Comparison of ENCODE assay signal across 8 mouse cellular contexts in the genomic region with DNA sequence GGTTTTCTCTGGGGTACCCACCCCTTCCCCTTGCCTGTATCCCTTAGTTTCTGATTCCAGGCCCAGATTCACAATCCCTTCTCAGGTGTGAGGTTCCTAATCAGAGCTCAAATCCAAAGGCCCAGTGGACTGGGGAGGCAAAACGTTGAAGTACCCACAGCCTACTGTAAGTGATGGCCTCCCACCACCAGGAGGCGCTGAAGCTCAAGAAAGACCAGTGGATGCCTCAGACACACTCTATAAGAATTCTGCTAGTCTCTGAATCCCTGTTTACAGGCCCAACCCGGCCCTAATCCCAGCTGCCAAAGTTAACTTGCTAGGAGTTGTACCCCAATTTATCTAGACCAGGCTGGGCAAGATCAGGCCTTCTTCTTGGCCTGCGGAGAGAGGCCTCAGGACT. TPM values are rescaled to one million over a fixed set of nuclear protein-coding genes. Genes with fewer than 3 reads are reported as not detected.
DNase-seq lines count a peak whose midpoint lies in the region; ATAC-seq lines count a peak whose summit lies in the region.

No protein-coding gene starts in this region.

- H3K27ac ChIP-seq in intestine, embryonic 14.5 days (ENCODE audit: low read depth): no peak overlapping the region
- H3K27ac ChIP-seq in intestine, embryonic 16.5 days (ENCODE audit: low read length): no peak overlapping the region
- no peak overlapping the region for H3K27ac ChIP-seq in forebrain, embryonic 12.5 days

- no peak overlapping the region for H3K4me2 ChIP-seq in intestine, embryonic 14.5 days (ENCODE audit: low read length)
- no peak overlapping the region for H3K4me2 ChIP-seq in intestine, embryonic 16.5 days (ENCODE audit: low read depth, low read length)
- no peak overlapping the region for H3K4me2 ChIP-seq in forebrain, embryonic 12.5 days

- peaks cover 6% of the 10 kb centered on the region; the same call in 1 of the 2 replicates for H3K4me1 ChIP-seq in intestine, embryonic 14.5 days (replicated peaks; ENCODE audit: control insufficient read depth, insufficient read depth, low read length)
- H3K4me1 ChIP-seq in intestine, embryonic 16.5 days (ENCODE audit: control insufficient read depth, insufficient read depth, low read length): peaks cover 8% of the 10 kb centered on the region
- H3K4me1 ChIP-seq in forebrain, embryonic 12.5 days: peaks cover 31% of the 10 kb centered on the region

- H3K9ac ChIP-seq in intestine, embryonic 14.5 days (ENCODE audit: low read length): no peak overlapping the region
- no peak overlapping the region for H3K9ac ChIP-seq in intestine, embryonic 16.5 days (ENCODE audit: low read depth, low read length)
- H3K9ac ChIP-seq in forebrain, embryonic 12.5 days: no peak overlapping the region

- WGBS in intestine, embryonic 14.5 days: 28% methylated on average over 4 of the region's 4 CpGs
- 29% methylated on average over 4 of the region's 4 CpGs for WGBS in intestine, embryonic 16.5 days
- WGBS in forebrain, embryonic 12.5 days: 30% methylated on average over 4 of the region's 4 CpGs

- peak; percentile 94 for DNase-seq in intestine, embryonic 14.5 days (ENCODE audit: low spot score)
- DNase-seq in c-Kit-positive CD71-negative TER-119-negative erythroid progenitor cells, embryonic 14.5 days (ENCODE audit: low read depth): peak; percentile 72
- DNase-seq in hindlimb bud, embryonic 11.5 days (ENCODE audit: extremely low spot score, low read depth, low spot score): peak; percentile 56
- DNase-seq in left cerebral cortex, postnatal 4 days: peak; percentile 89
- DNase-seq in splenic B cell, adult 2 months (ENCODE audit: low read depth, low spot score): peak; percentile 42

- H3K9me3 ChIP-seq in intestine, embryonic 14.5 days (ENCODE audit: control insufficient read depth, low read length): no peaks in the 10 kb centered on the region
- H3K9me3 ChIP-seq in intestine, embryonic 16.5 days (ENCODE audit: control insufficient read depth, low read length): no peaks in the 10 kb centered on the region
- H3K9me3 ChIP-seq in forebrain, embryonic 12.5 days: no peaks in the 10 kb centered on the region

- H3K27me3 ChIP-seq in intestine, embryonic 14.5 days (replicated peaks; ENCODE audit: control insufficient read depth, insufficient read depth, low read length): no peaks in the 10 kb centered on the region
- no peaks in the 10 kb centered on the region for H3K27me3 ChIP-seq in intestine, embryonic 16.5 days (replicated peaks; ENCODE audit: control insufficient read depth, insufficient read depth, low read length)
- peaks cover 4% of the 10 kb centered on the region; the same call in 1 of the 2 replicates for H3K27me3 ChIP-seq in forebrain, embryonic 12.5 days
- no peaks in the 10 kb centered on the region for H3K27me3 ChIP-seq in splenic B cell, adult 2 months (ENCODE audit: control insufficient read depth, insufficient read depth, low read length, poor library complexity, severe bottlenecking)

- intact Hi-C loops in left cerebral cortex, postnatal 4 days (cut with DNase I): loop anchor here (5.0 kb wide), 1 partner anchor 140 kb away; no protein-coding TSS in a partner anchor

- peak; percentile 56; the same call in 1 of the 2 replicates for ATAC-seq in intestine, embryonic 14.5 days (replicated peaks; ENCODE audit: low FRiP score, low TSS enrichment, low read depth)
- ATAC-seq in intestine, embryonic 16.5 days: no peak; the same call in 1 of the 2 replicates
- peak; percentile 36; the same call in 1 of the 2 replicates for ATAC-seq in forebrain, embryonic 12.5 days (ENCODE audit: low FRiP score)
- peak; percentile 80 for ATAC-seq in monocyte, adult 5-6 weeks (replicated peaks; ENCODE audit: insufficient number of reproducible peaks, low FRiP score, low TSS enrichment, poor library complexity, severe bottlenecking)

- no peak overlapping the region for H3K4me3 ChIP-seq in intestine, embryonic 14.5 days (ENCODE audit: low read depth, low read length)
- no peak overlapping the region for H3K4me3 ChIP-seq in intestine, embryonic 16.5 days (ENCODE audit: low read length)
- H3K4me3 ChIP-seq in forebrain, embryonic 12.5 days (replicated peaks): no peak overlapping the region

- no peaks in the 10 kb centered on the region for H3K36me3 ChIP-seq in intestine, embryonic 14.5 days (ENCODE audit: control insufficient read depth, insufficient read depth, low read length)
- H3K36me3 ChIP-seq in intestine, embryonic 16.5 days (ENCODE audit: control insufficient read depth, insufficient read depth, low read length): no peaks in the 10 kb centered on the region
- no peaks in the 10 kb centered on the region for H3K36me3 ChIP-seq in forebrain, embryonic 12.5 days (replicated peaks)
- H3K36me3 ChIP-seq in splenic B cell, adult 2 months (ENCODE audit: control insufficient read depth, insufficient read depth, low read length, poor library complexity, severe bottlenecking): no peaks in the 10 kb centered on the region

RNA-seq across cellular contexts. Expression of a gene that starts 48.2 kb away (rescaled TPM):
- 0.09 TPM in 1 of 2 replicates, not detected in the other for polyA plus RNA-seq in intestine, embryonic 14.5 days (2014; fragmentation: Nextera tagmentation; extraction: Ambion mirVana)
- 0.31 TPM in 1 of 2 replicates, not detected in the other for polyA plus RNA-seq in intestine, embryonic 16.5 days (2015; fragmentation: Nextera tagmentation; extraction: Ambion mirVana)
- polyA plus RNA-seq in forebrain, embryonic 12.5 days (2016; fragmentation: Nextera tagmentation; extraction: Ambion mirVana): 0.12 and 0.20 TPM in 2 replicates
- total RNA-seq in left cerebral cortex, postnatal 4 days (2021): not detected
- total RNA-seq in monocyte, adult 5-6 weeks (2017): not detected in 3 replicates

RNA-seq across cellular contexts. Expression of a gene that starts 55.1 kb away (rescaled TPM):
- polyA plus RNA-seq in intestine, embryonic 14.5 days (2014; fragmentation: Nextera tagmentation; extraction: Ambion mirVana): 424 and 467 TPM in 2 replicates
- polyA plus RNA-seq in intestine, embryonic 16.5 days (2015; fragmentation: Nextera tagmentation; extraction: Ambion mirVana): 371 and 387 TPM in 2 replicates
- polyA plus RNA-seq in forebrain, embryonic 12.5 days (2016; fragmentation: Nextera tagmentation; extraction: Ambion mirVana): 383 and 390 TPM in 2 replicates
- total RNA-seq in left cerebral cortex, postnatal 4 days (2021): 100 to 1,000 TPM; 231 to 252 TPM
- total RNA-seq in monocyte, adult 5-6 weeks (2017): 57.2 to 123 TPM (median 99.5 TPM) in 3 replicates

Comparison
In these comparisons a context has a peak if more than half of its experiments do, and no peak if none do; other contexts are left out.
1. DNase-seq: peak in every context shown above with its lines; median percentile 94 in intestine, embryonic 14.5 days; 89 in left cerebral cortex, postnatal 4 days; 72 in c-Kit-positive CD71-negative TER-119-negative erythroid progenitor cells, embryonic 14.5 days; 56 in hindlimb bud, embryonic 11.5 days; 42 in splenic B cell, adult 2 months.